Mouse (Mus musculus): ENCODE measurements around the gene 4930426L09Rik.
"Not testable (repeated sequence)": the region's sequence is repeated elsewhere in the genome, so short reads cannot be mapped to it uniquely, and the experiment has no call there.

The 4930426L09Rik gene

DNA sequence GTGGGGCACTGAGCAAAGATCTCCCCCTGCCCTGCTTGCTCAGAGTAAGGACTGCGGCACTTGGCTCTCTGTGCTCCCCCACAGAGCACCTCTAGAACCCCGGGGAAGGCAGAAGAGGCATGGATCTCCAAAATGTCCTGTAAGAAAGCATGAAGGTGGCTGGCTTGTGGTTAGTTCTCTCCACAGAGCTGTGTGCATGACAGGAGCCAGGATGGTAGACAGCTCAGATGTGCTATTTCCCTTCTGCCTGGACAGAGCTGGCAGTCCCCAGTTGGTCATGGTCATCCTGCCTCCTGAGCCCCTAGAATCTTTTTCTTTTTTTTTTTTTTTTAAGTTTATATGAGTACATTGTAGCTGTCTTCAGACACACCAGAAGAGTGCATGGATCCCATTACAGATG, 27.7 kb upstream of the 4930426L09Rik start:
- no peak for DNase-seq (ENCODE audit: low spot score)

DNA sequence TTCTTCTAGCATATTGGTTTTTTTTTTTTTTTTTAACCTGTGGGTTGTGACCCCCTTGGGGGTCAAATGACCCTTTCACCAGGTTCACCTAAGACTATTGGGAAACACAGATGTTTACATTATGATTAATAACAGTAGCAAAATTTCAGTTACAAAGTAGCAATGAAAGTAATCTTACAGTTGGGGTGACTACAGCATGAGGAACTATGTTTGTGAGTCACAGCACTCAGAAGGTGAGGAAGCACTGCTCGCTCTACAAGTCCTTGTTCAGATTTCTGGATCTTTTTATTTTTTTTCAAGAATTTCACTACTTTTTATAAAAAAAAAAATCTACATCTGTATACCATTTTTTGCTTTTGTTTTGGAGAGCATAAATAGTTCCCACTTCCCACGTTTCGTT, 26.6 kb upstream of the 4930426L09Rik start:
- DNase-seq (ENCODE audit: low spot score), result no peak

DNA sequence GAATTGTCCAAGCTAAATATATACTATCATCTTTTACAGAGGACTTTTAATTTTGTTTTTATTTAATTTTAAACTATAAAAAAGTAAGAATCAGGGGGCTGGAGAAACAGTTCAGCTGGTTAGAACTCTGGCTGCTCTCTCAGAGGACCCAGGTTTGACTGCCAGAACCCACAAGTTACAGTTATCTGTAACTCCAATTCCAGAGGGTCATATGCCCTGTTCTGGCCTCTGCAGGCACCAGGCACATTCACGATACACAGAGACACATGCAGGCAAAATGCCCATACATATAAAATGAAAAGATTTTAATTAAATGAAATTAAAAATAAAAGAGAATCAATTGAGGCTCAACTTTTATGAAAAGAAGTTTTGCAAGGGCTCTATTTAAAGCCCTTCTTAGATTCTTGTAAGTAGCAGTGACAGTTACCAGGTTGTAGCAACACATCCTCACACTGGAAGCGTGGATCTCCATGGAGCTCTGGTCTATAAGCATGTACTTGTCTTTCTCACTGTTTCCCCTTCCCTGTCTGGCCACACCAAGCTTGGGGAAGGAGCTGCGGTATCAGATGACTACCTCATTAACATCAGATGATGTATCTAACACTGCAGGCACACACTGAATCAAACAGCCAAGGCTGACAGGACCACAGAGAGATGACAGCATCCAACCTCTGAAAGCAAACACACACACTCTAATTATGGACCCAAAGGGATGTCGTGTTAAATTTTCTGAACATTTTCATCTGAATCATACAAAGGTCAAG, 23.1 kb upstream of the 4930426L09Rik start:
- DNase-seq (ENCODE audit: low spot score), result no peak

DNA sequence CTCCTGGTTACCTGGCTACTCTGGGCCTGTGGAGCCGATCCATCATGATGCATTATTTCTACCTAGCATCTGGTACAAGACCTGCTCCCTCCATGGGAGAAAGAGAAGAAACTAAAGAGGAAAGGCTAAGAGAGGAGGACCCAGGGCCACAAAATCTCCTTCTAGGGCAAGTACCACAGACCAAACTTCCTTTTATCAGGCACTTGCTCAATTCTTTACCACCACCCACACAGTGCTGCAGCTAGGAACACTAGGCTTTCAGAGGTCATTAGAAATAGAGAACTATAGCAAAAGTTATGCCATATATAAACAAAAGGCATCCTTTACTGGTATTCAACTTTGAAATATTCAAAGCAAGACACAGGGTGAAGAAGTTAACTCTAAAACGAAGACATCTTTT, 22.0 kb upstream of the 4930426L09Rik start:
- DNase-seq (ENCODE audit: low spot score), result peak; percentile 43

DNA sequence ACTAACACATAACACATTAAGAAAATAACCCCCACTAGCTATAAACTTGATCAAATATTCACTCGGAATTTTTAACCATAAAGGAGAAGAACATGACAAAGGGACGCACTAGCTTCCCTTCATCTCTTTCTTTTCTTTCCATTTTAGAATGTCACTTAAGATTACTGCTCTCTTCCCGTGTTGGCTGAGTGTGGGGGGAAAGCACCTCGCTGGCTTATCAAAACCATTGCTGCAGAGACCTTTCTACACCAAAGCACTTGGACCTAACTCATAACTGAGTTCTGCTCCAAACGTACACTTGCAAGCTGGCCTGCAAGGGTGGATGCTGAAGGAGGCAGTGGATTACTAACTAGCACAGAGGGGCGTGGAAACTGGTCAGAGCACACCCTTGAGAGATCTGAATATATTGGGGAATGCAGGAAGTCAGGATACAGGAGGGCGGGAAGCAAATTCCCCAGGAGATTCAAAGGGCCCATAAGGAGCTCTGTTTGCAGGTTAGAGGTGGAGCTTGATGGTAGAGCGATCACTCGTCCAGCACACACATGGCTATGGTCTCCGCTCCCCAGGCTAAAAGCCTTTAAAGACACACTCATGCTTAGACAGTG, 20.8 kb upstream of the 4930426L09Rik start:
- DNase-seq (ENCODE audit: low spot score), result no peak

DNA sequence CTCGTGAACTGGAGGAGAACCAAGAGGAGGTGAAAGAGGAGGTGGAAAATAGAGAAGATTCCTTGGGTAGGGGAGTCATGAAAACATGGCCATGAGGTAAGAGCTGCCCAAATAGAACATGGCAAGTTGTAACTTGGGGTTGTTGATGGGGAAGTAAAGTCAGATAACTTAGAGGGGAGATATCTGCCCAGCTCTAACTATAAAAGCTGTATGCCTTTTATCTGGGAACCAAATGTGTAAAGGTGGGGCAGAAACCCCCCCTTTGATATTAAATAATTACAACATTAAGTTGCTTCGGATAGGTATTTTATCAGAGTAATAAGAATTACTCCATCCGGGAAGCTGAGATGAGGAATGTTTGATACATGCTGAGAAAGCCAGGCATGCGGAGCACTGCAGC, 19.1 kb upstream of the 4930426L09Rik start:
- DNase-seq (ENCODE audit: low spot score), result no peak

DNA sequence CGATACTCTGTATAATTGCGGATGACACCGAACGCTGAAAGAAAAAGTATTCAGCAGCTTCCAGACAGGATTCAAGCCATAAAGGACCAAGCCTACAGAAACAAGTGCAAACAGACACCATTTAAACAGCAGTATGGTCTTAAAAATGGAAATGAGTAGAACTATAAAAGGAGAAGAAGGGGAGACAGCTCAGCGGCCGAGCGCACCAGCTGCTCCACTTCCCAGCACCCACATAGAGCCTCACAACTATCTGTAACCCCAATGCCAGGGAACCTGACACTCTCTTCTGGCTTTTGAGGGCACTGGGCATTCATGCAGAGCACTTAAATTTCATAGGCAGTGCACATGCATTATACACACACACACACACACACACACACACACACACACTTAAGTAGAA, 18.5 kb upstream of the 4930426L09Rik start:
- DNase-seq (ENCODE audit: low spot score), result no peak

DNA sequence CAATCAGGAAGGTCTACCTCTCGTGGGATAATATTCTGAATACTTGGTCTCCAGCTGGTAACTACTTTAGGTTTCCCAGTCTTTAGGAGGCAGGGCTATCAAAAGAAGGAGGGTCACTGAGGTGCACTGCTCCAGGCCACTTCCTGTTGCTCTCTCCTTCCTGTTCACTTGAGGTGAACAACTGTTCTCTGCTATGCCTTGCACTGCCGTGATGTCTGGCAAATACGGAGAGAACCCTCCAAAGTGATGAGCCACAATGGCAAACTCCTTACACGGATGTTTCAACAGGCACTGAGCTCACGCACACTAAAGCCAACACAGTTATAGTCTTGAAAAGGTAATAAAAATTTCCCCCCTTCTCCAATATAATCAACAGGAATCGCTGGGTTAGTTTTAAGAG, 15.6 kb upstream of the 4930426L09Rik start:
- DNase-seq (ENCODE audit: low spot score), result no peak

DNA sequence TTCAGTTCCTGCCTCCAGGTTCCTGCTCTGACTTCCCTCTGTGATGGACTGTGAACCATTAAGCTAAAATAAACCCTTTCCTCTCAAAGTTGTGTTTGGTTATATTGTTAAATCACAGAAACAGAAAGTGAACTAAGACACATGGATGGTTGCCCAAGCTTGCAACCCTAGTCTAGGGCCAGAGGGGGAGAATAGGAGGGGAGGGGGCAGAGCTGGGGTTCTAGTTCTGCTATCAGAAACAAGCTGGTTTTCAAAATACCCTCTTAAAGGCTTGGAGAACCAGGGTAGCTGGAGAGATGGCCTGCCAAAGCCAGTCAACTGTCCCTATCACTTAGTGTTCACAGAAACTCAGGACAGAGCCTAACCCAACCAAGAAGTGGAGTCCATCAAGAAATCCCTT, 14.6 kb upstream of the 4930426L09Rik start:
- DNase-seq (ENCODE audit: low spot score), result no peak

DNA sequence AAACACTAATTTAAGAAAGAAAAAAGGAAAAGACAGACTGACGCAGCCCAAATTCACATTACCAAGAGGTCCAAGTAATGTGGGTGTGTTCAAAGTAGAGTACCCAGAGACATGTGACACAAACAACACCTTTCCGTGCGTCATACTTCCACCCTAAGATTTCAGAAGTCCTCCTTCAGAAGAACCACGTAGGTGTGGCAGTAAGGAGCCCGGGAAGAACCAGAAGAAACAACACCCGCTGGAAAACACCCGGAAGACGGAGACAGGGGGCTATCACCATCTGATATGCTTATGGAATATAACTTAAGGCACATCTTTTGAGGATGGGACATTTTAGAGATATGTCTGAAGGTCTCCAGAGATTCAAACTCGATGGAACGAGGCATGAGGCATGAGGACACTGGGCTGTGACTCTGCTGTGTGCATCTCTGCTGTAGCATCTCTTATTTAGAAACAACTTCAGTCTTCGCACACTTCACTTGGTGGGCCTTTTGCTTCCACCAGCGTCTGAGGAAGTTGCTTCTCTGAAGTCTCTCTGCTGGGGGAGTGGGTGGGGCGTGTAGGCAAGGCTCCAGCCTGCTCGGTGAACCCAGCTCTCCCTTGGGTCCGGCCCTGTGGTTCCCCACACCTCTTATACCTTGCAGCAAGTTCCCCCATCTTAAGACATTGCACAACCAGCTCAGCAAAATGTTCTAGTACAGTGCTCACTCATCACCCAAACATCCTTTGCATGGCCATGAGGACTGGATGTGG, 13.9 kb upstream of the 4930426L09Rik start:
- DNase-seq (ENCODE audit: low spot score), result peak; percentile 83

DNA sequence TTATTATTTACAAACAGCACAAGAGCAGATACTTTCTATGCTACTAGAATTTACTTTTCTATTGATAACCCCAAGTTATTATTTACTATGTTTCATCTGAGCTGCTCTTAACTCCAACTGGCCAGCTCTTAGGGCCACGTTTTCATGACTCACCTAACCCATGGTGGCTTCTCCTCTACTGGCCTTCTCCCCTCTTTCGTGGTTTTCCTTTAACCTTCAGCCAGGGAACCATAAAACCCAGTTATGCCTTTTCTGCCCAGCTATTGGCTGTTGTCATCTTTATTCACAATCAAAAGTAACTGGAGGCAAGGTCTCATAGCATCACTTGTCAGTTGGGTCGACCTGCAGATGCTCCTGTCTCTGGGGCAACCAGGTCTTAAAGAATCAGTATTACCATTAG, 12.6 kb upstream of the 4930426L09Rik start:
- no peak for DNase-seq (ENCODE audit: low spot score)

DNA sequence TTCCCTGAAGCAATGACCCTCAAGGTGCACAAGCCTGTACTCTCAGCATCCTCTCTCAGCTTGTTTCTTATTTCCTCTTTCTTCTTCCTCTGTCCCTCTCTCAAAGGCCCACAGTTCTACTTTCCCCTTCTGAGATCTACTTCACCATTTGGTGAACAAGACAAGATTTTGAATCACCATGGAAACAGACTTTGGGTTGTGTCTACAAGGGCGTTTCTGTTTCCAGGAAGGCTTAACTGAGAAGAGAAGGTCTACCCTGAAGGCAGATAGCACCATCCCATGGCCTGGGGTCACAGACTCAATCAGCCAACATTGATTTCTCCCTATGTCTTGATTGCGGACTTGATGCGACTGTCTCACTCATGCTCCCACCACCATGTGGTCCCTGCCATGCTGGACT, 9.3 kb upstream of the 4930426L09Rik start:
- peak; percentile 56 for DNase-seq (ENCODE audit: low spot score)

DNA sequence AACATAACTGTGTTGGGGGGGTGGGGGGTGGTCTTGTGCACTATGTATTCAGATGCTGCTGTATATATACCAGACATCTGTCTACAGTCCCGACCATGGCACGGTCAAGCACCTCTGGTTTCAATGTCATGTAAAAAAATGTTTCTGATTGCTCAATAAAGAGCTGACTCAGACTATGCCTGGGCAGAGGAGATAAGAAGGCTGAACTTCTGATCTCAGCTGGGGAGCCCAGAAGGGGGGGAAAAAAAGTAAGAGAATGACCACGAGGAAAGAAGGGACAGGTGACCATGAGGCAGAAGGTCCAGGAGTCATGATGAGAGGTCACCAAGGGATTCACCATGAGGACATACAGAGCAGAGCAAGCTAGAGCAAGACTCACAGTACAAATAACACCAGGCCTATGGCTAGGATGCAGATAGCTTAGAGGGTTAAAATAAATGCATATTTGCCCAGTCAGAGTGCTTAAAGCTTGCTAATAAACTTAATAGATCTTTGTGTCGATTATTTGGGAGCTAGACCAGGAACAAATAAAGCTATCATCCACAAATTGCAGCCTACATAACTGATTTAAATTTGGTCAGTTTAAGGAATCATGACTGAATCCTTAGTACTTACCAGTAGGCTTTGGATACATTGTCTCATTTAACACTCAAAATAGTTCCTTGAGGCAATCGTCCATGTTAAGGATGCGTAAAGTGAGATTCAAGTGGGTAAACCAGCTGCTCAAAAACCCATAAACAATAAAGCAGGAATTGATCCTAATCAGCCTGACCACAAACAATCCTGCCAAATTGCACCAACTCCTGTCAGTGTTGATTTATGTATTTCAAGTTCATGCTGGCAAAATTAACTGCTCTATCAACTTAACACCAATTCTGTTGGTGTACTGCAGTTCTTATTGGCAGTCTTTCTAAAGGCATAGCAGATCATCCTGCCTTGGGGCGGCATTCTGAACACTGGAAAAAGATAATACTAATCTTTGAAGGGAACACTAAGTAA, 5.3 kb upstream of the 4930426L09Rik start:
- DNase-seq (ENCODE audit: low spot score), result no peak

DNA sequence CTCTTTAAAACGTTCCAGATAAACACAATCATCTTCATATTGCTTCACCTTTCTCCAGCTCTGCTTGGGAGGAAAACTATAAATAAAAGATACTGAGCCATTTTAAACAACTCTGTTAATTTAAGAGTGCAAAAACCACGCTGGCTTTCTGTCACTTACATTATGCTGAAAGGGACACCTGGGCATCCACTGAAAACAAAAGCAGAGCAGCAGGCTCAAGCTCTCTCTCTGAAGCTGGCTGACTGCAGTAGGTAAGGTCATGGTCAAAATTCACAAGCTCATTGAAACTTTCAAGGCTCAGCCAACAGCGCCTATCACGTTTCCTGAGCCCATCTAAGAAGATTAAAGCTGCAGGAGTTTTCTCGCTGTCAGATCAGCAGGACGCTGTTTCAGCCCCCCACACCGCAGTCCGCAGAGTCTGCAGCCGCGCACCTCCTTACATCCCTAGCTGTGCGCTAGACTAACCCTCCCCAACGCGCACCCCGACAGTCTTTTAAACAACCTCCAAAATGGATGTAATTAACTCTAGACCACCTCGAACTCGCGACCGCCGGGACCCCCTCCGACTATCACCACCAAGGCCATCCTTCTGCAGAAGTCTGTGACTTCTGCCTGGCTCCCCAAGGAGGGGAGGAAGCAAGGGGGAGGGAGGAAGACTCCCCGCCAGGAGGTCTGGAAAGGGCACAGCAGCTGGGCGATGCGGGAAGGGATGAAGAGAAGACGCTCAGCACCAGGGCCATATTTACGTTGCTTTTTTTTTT, 1.5 kb upstream of the 4930426L09Rik start:
- DNase-seq (ENCODE audit: low spot score), result no peak

DNA sequence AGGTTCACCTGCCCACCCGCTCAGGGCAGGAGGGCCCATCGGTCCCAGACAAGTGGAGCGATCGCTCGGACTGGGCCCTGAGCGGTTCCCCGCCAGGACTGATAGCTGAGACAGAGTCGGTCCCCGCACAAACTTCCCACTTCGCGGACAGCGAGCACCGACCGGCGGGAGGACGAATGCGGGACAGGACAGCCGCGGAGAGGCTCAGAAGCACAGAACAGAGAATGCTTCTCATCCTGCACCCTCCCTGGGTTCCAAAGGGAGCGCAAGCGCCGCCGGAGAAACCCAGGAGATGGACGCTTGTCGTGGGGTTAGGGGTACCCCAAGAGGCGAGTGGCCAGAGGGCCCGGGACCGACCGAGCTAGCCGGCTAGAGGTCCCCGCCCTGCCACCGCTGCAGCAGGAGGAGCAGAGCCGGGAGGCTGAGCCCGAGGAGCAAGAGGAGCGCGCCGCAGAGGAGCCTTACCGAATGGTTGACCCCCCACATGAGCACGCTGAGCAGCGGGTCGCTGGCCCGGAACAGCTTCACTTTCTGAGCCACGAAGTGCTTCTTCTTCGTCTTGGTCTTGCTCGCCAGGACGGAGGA, 664 bp upstream of the 4930426L09Rik start:
- DNase-seq (ENCODE audit: low spot score), result no peak

DNA sequence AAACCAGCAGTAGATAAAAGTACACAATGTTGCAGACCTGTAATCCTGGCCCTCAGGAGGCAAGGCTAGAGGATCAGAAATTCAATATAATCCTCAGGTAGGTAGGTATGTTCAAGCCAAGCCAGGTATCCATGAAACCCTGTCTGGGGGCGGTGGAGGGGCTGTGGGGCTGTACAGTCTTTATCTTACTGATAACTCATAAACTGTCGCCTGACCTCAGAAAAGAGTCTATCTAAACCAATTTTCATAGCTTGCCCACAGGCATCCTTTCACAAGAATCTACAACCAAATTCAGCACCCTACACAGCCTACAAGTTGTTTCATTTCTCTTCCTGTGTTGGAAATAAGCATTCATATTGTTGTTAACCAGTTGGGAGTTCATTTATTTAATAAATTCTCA, 1.3 kb downstream of the 4930426L09Rik start:
- DNase-seq (ENCODE audit: low spot score), result no peak

DNA sequence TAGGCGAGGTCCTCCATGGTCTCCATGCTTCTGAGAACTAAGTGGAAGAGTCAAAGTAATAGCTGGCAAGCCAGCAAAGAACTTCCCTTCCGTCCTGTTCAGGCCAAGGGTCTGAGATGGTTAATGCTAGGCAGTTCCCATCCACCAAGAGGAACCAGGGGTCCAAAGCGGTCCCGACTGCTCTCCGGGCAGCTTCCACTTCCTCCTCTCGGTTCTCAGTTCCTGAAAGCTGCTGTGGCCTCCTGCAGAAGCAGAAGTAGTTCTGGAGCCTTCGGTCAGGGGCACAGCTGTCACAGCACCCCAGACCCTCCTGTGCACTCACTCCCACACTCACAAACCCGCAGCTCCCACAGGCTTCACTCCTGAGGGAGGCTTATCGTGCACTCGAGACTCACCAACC, 6.7 kb downstream of the 4930426L09Rik start:
- peak; percentile 67 for DNase-seq (ENCODE audit: low spot score)

DNA sequence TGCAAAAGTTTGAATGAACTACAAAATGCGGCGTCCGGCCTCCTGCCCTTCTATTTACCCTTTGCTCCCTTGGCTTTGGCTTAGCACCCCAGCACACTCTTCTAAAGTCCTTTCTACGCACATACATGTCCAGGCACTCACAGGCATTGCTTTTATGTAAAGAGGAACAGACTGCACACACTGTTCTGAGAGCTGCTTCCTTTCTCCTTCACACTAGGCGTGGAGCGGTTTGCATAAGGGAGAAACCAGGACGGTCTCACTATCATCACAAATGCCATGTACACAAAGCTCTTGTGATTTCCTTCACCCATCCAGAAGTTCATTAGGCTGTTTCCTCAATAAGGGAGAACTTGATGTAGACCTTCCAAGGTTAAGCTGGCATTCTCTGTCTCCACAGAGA, 8.0 kb downstream of the 4930426L09Rik start:
- DNase-seq (ENCODE audit: low spot score), result no peak

DNA sequence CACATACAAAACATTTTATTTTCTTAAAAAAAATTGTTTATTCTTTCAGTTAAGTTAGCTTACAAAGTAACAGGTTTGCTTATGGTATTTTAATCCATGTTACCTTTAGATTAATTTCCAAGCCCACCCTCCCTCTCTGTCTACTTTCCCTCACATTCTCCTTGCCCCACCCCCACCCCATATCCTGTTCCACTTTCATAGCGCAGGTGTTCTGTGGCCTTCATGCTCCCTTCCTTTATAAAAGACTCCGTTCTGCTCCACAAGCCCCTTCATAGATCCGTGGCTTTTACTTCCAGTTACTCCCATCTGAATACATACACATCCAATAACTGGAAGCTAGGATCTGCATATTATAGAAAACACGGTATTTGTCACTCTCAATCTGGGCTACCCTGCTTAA, 9.4 kb downstream of the 4930426L09Rik start:
- DNase-seq (ENCODE audit: low spot score), result no peak

DNA sequence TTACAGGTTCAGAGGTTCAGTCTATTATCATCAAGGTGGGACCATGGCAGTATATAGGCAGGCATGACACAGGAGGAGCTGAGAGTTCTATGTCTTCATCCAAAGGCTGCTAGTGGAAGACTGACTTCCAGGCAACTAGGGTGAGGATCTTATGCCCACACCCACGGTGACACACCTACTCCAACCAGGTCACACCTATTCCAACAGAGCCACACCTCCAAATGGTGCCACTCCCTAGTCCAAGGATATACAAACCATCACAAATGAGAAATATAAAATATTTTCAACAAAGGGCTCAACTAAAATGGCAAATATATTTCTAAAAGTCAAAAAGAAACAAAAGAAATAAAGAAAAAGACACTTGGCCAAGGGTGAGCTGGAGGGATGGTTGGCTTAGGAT, 12.4 kb downstream of the 4930426L09Rik start:
- not testable (repeated sequence) for DNase-seq (ENCODE audit: low spot score)

DNA sequence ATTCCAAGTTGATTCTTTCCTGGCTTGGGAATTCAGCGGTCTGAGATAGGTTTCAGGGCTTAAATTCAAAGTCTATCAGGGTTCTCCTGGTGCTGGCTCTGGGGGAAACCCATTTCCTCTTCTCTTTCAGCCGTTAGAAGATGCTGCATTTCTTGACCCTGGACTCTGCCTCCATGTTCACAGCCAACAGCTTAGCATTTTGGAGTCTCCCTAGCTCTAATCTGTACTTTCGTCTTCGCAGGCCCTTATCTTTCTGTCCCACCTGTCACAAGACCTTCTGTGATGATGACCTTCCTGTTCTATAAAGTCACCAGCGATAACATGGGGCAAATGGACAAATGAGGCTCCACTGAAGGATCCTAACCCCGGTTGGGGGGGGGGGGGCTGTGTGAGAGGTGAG, 13.3 kb downstream of the 4930426L09Rik start:
- DNase-seq (ENCODE audit: low spot score), result no peak
